Mouse (Mus musculus) heart, adult 2 months (tissue): ENCODE measurements around the gene Zcchc18.
"Not testable (repeated sequence)": the region's sequence is repeated elsewhere in the genome, so short reads cannot be mapped to it uniquely, and the experiment has no call there.

Source experiments
- CTCF ChIP-seq: fragments of 200-600 bp; IDR thresholded peaks from 2 replicates; pipeline ENCODE4 v1.8.1; 2022; ENCODE audit warnings: antibody characterized with exemption, mild to moderate bottlenecking, moderate library complexity
- EP300 ChIP-seq: fragments of 200-500 bp; IDR thresholded peaks from 2 replicates; pipeline ENCODE4 v1.6.1; 2011; ENCODE audit warnings: low read depth, low read length, control low read depth; ENCODE audit not compliant: insufficient read depth
- POLR2A ChIP-seq: fragments of 200-500 bp; IDR thresholded peaks from 2 replicates; pipeline ENCODE4 v1.6.1; 2011; ENCODE audit warnings: mild to moderate bottlenecking, low read depth, low read length, control low read depth; ENCODE audit not compliant: insufficient read depth

- not testable (repeated sequence) for TF ChIP-seq CTCF, POLR2A, EP300
Measured at GRCm38 (mm10) chrX:136957583-136958279, 35.2 kb upstream of the Zcchc18 start.
